Mouse (Mus musculus) bone marrow, adult 2 months (tissue): ENCODE data around the gene Cdhr1.

Source experiments
- CTCF ChIP-seq: fragments of 200-500 bp; IDR thresholded peaks from 2 replicates; pipeline ENCODE4 v1.5.1; 2011; ENCODE audit warnings: low read length, control low read depth; ENCODE audit not compliant: control insufficient read depth, insufficient read depth
- POLR2A ChIP-seq: fragments of 200-500 bp; IDR thresholded peaks from 2 replicates; pipeline ENCODE4 v1.6.1; 2011; ENCODE audit warnings: low read depth, mild to moderate bottlenecking, control low read depth, low read length, borderline replicate concordance; ENCODE audit not compliant: control insufficient read depth

GRCm38 (mm10) chr14:37067629-37068028, 30.5 kb downstream of the Cdhr1 start, which contains the start of gene Lrit2:
- no peak for TF ChIP-seq CTCF
- no peak for TF ChIP-seq POLR2A
